Mouse (Mus musculus): ENCODE results near the gene Gm9958. TPM values are rescaled to one million over a fixed set of nuclear protein-coding genes. Genes with fewer than 3 reads are reported as not detected.
A peak's percentile ranks its signal among the peaks of the same experiment; 100 is the strongest.

Gene Gm9958
- total RNA-seq (2014; fragmentation: Nextera tagmentation) (3.3 and 5.2 TPM in 2 replicates), total RNA-seq (2017) (1.4 and 2.4 TPM in 2 replicates)

DNA sequence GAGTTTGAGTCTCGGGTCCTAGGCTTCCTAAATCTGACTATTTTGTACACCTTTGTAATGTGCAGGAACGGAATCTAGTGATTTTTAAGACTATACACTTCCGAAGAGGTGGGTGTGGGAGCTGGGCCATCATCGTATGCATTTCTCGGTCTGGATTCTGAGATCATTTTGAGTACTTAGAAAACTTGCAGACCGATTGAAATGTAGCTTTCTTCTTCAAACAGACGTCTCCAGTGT lies at the start of gene Gm9958:
TSS of gene Gm9958 (plus strand) at position 138 of the 237 bp plus-strand sequence.
- ATAC-seq (replicated peaks; ENCODE audit: low FRiP score, low TSS enrichment, poor library complexity, severe bottlenecking): no peak

DNA sequence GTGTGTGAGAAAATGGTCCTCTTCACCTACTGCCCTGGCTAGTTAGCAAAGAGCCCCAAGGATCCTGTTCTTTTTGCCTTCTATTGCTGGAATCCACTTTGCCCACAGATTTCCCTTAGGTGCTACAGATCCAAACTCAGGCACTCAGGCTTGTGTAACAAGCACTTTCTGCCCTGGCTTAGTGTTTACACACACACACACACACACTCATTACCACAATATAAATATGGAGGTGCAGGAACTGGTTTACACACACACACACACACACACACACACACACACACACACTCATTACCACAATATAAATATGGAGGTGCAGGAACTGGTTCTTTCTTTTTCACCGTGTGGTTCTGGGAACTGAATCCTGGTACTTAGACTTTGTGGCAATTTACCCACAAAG lies 35.9 kb upstream of the Gm9958 start:
- ATAC-seq (replicated peaks; ENCODE audit: low FRiP score, low TSS enrichment, poor library complexity, severe bottlenecking): no peak

- ATAC-seq (replicated peaks; ENCODE audit: low FRiP score, low TSS enrichment, poor library complexity, severe bottlenecking): peak; percentile 84
Observed at GRCm38 (mm10) chr5:90332478-90332877, 34.5 kb upstream of the Gm9958 start.

- peak; percentile 82 for ATAC-seq (replicated peaks; ENCODE audit: low FRiP score, low TSS enrichment, poor library complexity, severe bottlenecking)
Observed at GRCm38 (mm10) chr5:90338177-90339091, 28.6 kb upstream of the Gm9958 start.

GRCm38 (mm10) chr5:90339129-90339952 lies 27.7 kb upstream of the Gm9958 start:
- peak; percentile 71 for ATAC-seq (replicated peaks; ENCODE audit: low FRiP score, low TSS enrichment, poor library complexity, severe bottlenecking)

DNA sequence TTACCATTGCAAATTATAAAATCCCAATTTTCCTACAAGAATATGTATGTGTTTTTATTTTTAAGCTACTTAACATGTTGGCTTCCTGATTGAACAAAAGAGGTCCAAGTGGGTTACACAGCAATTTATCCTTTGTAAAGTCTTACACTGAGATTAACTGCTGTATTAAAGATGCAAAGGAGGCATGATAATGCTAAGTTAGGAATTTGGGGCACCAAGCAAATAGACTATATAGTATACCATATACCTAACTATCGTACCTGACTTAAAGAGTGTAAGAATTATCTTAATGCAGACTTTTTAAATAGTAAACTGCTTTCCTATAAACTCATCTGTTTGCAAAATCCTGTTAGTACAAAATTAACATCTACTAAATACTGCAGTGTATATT lies 27.1 kb upstream of the Gm9958 start:
- ATAC-seq (replicated peaks; ENCODE audit: low FRiP score, low TSS enrichment, poor library complexity, severe bottlenecking): no peak

DNA sequence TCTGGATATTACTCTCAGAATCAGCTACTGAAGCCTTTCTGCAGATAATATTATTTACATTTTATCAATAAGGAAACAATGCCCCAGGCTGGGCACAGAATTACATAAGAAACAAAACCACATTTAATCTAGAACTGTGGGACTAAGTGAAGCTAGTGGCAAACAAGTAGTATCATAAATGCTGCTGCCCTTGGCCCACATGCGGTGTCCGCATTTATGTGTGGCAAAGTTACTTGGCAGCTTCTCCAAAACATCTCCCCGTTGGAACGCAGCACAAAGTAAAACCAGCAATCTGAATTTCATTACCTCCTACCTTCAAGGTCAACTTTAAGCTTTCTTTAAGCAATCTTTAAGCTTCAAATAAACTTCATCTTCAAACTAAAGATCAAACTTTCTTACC lies 26.2 kb upstream of the Gm9958 start:
- peak; percentile 26 for ATAC-seq (replicated peaks; ENCODE audit: low FRiP score, low TSS enrichment, poor library complexity, severe bottlenecking)

DNA sequence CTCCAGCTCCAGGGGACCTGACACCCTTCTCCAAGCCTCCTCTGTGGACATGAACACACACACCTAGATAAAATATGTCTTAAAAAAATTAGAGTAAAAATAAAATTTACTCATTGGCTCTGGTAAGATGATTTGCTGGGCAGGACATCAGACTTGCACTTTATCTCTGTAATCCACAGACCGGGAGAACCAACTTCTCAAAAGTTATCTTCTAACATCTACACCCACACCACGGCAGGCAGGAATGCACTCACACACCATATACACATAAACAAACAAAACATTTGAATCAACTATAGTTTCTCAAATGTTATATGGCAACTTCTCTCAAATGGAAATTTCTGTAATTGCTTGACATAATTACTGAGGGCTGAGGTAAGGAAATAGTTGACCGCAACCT lies 20.1 kb upstream of the Gm9958 start:
- peak; percentile 67 for ATAC-seq (replicated peaks; ENCODE audit: low FRiP score, low TSS enrichment, poor library complexity, severe bottlenecking)

GRCm38 (mm10) chr5:90353552-90354317 lies 13.3 kb upstream of the Gm9958 start:
- peak; percentile 42 for ATAC-seq (replicated peaks; ENCODE audit: low FRiP score, low TSS enrichment, poor library complexity, severe bottlenecking)

DNA sequence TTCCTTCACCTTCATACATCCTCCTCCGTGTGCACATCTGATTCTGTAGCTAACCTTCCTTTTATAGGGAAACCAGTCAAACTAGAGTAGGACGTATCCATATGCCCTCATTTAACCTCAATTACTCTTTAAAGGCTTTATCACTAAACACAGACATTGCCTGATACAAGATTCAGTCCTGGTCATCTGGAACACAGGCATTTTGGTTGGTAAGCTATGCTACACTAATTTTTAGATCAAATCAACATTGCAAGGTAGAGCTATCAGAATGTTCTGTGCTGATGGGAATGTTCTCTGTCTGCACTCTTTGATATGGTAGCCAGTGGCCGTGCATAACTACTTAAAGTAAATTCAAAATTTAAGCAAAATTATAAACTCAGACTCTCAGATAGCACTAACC lies 11.2 kb upstream of the Gm9958 start:
- ATAC-seq (replicated peaks; ENCODE audit: low FRiP score, low TSS enrichment, poor library complexity, severe bottlenecking): peak; percentile 80

- peak; percentile 67 for ATAC-seq (replicated peaks; ENCODE audit: low FRiP score, low TSS enrichment, poor library complexity, severe bottlenecking)
Observed at GRCm38 (mm10) chr5:90364526-90364925, 2.5 kb upstream of the Gm9958 start.

GRCm38 (mm10) chr5:90365141-90365951 lies 1.7 kb upstream of the Gm9958 start:
- peak; percentile 51 for ATAC-seq (replicated peaks; ENCODE audit: low FRiP score, low TSS enrichment, poor library complexity, severe bottlenecking)

DNA sequence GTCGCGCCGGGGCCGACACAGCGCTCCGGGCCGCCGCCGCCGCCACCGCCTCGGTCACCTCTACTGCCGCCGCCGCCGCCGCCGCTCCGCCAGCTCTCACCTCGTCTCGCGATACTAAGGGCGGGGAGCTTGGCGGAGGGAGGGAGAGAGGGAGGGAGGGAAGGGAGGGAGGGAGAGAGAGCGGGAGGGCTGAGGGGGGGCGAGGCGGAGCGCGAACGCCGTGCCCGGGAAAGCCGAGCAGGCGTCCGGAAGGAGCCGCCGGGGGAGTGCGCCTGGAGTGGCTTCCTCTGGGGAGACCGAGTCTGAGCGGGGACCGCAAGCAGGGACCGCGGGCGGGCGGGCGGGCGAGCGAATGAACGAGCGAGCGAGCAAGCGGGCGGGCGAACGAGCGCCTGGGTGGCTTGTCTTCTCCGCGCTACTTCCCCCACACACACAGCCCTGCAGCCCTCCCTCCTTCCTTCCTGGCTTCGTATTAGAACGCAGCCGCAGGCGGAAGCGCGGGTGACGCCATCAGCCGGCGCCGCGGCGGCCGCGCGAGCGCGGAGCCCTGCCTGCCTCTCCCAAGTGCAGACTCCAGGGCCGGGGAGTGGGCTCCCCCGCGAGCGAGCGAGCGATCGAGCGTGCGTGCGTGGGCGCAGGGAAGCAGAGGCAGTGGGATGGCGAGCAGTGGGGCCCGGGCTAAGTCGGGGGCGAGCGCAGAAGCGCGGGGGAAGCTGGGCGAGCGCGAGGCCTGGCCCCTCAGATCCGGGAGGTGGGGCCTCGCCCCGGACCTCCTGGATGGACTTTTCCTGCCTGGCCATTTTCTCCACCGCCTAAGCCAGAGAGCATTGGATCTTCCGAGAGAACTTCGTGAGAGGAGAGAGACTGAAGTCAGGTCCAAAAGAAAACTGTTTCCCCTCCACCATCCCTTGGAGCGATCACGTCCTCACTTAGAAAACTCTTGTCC lies 610 bp upstream of the Gm9958 start, which contains the start of gene Ankrd17:
TSS of gene Ankrd17 (minus strand) at position 457 of the 946 bp plus-strand sequence.
- ATAC-seq (replicated peaks; ENCODE audit: low FRiP score, low TSS enrichment, poor library complexity, severe bottlenecking): peak; percentile 64

- ATAC-seq (replicated peaks; ENCODE audit: low FRiP score, low TSS enrichment, poor library complexity, severe bottlenecking): no peak
Observed at GRCm38 (mm10) chr5:90370401-90370800, 3.4 kb downstream of the Gm9958 start.

DNA sequence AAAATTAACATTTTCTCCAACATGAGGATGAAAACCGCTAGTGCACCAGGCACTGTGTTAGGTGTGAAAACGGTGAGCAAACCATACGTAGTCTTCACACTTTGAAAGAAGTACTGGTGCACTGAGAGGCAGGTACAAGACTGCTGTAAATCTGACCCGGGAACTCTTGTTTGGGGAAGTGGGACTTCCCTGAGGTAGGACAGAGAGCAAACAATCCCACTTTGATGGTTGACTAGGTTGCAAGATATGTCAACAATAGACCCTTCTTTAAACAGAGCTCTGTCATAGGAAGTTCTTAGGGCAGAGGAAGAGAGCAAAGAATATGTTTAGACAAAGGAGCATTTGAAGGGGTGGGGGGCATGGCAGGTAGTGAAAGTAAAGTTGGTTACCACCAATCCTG lies 6.7 kb downstream of the Gm9958 start:
- ATAC-seq (replicated peaks; ENCODE audit: low FRiP score, low TSS enrichment, poor library complexity, severe bottlenecking): no peak

DNA sequence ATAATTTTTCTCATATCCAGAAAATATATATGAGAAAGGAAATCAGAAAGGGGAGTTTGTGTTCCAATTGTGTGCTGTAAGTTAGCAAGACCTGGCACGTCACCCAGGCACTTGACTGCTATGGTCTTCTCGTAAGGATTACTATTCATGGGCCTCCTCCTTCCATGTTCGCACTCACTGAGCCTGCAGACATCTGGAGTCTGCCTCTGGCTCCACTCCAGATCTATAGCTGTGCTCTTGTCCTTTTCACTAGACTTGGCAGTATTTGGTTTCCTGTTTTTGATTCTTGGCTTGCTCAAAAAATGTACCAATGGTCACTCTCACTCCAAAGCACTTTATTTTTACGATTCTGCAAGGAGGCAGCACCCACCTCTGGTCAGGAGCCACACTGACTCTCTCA lies 14.5 kb downstream of the Gm9958 start:
- no peak for ATAC-seq (replicated peaks; ENCODE audit: low FRiP score, low TSS enrichment, poor library complexity, severe bottlenecking)

GRCm38 (mm10) chr5:90383080-90383479 lies 16.1 kb downstream of the Gm9958 start:
- peak; percentile 93 for ATAC-seq (replicated peaks; ENCODE audit: low FRiP score, low TSS enrichment, poor library complexity, severe bottlenecking)

DNA sequence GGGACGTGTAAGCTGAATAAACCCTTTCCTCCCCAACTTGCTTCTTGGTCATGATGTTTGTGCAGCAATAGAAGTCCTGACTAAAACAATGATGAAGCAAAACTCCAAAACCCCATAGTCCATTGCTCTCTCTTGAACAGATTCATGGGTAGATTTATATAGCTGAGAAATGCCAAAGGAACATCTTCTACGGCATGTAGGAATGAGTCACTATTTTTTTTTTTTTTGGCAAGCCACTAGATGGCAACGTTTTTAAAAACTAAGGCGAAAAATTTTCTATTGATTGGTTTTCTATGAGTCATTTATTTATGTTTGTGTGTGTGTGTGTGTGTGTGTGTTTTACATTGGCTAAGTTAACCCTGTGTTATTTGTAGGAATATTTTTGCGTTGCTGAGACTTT lies 26.8 kb downstream of the Gm9958 start:
- no peak for ATAC-seq (replicated peaks; ENCODE audit: low FRiP score, low TSS enrichment, poor library complexity, severe bottlenecking)
